Mouse (Mus musculus) hindlimb bud, embryonic 11.5 days (tissue): Measurements from ENCODE around the gene Camk1g.

Experiments
- DNase-seq: peaks from one replicate; pipeline ENCODE4 v3.0.0-alpha.2; 2012; ENCODE audit warnings: low read depth, low spot score; ENCODE audit errors: extremely low spot score

Camk1g gene

GRCm38 (mm10) chr1:193370096-193370495 is at the start of gene Camk1g:
Camk1g (minus strand) TSS chr1:193370298.
- peak; percentile 76 for DNase-seq

- DNase-seq = no peak
Measured at GRCm38 (mm10) chr1:193419168-193419567, 49.1 kb upstream of the Camk1g start.

- no peak for DNase-seq
Measured at GRCm38 (mm10) chr1:193418656-193419055, 48.6 kb upstream of the Camk1g start.

- no peak for DNase-seq
Measured at GRCm38 (mm10) chr1:193414067-193414466, 44.0 kb upstream of the Camk1g start.

GRCm38 (mm10) chr1:193413368-193414000 is 43.4 kb upstream of the Camk1g start:
- no peak for DNase-seq

- DNase-seq = no peak
Measured at GRCm38 (mm10) chr1:193407487-193407886, 37.4 kb upstream of the Camk1g start.

DNA sequence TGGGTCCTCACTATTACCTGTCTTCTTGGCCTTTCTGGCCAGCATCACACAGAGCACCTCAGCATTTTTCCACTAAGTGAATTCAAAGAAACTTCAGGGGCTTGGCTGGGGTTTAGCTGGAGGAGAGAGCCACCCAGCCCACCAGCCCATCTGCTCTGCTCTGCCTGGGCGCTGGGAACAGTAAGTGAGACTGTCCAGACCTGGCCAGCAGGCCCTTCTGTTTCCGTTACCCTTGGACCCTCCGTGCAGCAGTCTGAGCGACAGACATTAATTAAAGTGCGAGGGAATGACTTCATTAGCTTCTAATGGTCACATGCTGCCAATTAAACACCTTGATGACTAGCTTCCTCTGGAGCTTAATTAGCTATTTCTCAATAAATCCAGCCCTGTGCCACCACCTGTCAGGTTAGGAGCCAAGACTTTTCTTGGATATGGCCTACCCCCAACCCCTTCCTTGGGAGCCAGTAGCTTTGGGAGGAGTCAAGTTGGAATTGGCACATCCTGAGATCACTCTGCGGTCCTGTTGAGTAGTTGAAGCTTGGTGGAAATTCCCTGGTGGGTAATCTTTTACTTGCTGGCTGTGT is 36.1 kb upstream of the Camk1g start:
- peak; percentile 31 for DNase-seq

DNA sequence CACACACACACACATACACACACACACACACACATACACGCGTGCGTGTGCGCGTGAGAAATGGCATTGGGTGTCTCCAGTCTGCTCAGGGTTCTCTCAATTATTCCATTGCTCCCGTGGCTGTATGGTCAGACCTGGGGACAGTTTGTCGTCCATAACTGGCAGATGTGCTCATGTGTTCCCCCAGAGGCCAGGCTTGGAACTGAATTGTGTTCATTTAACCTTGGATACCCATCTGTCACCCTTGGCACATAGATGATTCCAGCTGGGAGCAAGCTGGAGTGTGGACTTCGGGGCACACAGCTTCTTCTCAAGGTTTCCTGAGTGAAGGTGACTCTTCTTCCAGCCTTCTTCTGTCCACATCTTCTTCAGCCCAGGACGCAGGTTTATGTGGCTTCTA is 31.6 kb upstream of the Camk1g start:
- DNase-seq = no peak

- DNase-seq = no peak
Measured at GRCm38 (mm10) chr1:193400348-193400747, 30.2 kb upstream of the Camk1g start.

- no peak for DNase-seq
Measured at GRCm38 (mm10) chr1:193398728-193399437, 28.8 kb upstream of the Camk1g start.

- no peak for DNase-seq
Measured at GRCm38 (mm10) chr1:193397109-193397508, 27.0 kb upstream of the Camk1g start.

GRCm38 (mm10) chr1:193392266-193392665 is 22.2 kb upstream of the Camk1g start:
- no peak for DNase-seq

DNA sequence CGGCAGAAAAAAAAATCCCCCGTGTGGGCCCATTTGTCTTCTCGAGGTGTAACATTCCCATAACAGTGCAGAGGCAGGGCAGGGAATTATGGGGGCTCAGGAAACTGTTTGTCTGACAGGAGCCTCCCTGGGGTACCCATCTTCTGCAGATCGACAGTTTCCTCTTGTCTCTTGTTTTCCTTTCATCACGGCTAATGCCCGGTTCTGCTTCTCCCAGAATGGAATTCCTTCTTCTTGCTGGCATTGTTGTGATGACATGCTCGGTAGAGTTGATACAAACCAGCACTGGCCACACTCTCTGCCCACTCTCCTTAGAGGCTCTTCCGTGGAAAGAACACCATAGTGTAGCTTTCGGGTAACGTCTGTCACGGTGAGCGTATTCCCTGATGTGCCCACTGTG is 19.9 kb upstream of the Camk1g start:
- DNase-seq = no peak

GRCm38 (mm10) chr1:193389505-193389904 is 19.4 kb upstream of the Camk1g start:
- DNase-seq = no peak

DNA sequence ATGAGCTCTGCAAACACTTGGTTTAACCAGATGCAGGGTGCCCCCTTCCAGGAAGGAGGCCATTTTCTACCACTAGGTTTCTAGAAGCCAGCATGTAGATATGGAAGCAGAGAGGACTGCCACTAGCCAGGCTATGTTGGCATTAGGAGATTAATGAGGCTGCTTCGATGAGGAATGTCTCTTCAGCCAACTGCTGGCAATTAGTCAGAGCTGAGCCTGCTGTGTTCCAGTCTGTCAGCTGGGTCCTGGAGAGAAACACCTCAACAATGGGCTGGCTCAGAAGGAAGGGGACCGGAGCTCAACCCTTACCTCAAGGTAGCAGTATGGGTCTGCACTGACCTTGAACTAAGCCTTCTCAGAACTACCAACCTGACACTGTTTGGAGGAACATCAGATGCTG is 17.1 kb upstream of the Camk1g start:
- no peak for DNase-seq

DNA sequence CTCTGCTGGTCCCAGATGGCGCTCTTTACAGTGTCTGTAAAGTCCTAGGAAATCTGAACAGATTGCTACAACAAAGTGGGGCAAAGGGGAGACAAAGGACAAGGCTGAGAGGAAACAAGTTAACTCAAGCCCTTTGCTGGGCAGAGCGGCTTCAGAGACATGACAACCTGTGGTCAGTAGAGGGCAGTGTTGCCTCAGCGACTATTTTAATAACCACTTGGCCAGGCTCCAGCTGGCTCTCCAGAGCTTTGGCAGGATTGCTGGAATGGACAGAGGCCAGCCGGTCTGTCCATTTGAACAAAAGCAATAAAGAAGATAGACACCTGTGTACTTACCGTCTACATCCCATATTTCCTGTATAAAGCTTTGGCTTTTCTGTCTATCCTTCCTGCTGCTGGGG is 16.0 kb upstream of the Camk1g start:
- DNase-seq = peak; percentile 58

- DNase-seq = no peak
Measured at GRCm38 (mm10) chr1:193382841-193383462, 12.9 kb upstream of the Camk1g start.

GRCm38 (mm10) chr1:193382435-193382834 is 12.3 kb upstream of the Camk1g start:
- DNase-seq = no peak

DNA sequence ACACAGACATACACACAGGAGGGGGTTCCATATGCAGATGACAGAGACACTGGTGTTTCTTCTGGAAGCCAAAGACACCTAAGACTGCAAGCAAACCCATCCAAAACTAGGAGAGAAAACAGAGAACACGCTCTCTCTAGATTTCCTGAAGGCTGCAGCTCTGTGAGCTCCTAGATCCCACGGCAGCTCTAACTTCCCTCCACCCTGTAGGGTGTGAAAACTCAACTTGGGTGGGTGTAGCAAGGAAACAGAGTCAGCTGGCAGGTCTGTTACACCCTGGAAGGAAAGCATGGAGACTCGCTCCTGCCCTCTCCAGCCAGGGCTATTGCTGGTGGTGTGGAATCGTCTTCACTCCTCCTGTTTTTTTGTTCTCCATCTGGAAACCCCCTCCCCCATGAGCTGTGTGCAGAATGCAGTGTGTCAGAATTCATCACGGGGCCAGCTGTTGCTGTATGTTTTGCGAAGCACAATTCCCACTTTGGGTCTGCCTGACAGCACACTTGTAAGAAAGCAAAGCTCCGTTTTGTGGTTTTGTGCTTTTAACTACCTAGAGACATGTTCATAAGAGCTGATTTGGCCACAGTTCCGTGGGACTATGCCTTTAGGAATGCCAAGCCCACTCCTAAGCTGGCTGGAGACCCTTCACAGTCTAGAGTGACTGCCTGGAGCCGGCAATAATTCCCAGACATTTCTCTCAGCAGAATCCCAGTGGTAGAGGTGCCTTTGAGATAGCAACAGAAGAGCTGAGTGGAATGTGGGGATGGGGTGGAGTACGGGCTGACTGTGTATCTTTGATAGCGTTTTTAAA is 11.7 kb upstream of the Camk1g start:
- DNase-seq = no peak

GRCm38 (mm10) chr1:193380877-193381276 is 10.8 kb upstream of the Camk1g start:
- DNase-seq = no peak

DNA sequence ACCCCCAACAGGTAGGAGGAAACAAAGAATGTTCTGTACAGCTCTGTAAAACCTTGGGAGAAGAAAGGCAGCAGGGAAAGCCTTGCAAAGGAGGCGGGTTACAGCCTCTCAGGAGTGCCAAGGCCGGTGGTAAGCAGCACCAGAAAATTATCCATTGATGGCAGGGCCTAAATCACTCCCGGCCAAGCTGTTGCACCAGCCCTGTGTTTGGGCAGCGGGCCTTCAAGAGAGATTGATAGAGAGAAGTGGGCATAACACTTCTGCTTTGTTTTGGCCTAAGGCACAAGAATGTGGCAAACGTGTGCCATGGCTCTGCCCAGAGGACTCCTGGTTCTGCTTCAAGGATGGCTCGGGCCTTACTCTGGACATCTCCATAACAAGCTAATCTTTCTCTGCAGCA is 9.5 kb upstream of the Camk1g start:
- no peak for DNase-seq
